Mouse (Mus musculus) G1E (cell line): ENCODE data around the gene Exoc3.

Experiments
- CTCF ChIP-seq: IDR thresholded peaks from 2 replicates; pipeline ENCODE4 v1.5.1; 2012; ENCODE audit warnings: low read depth, low read length, inconsistent platforms, mixed read lengths
- GATA1 ChIP-seq: IDR thresholded peaks from 2 replicates; pipeline ENCODE4 v1.6.1; 2012; ENCODE audit warnings: borderline replicate concordance, low read length, inconsistent platforms, mixed read lengths
- GATA2 ChIP-seq: IDR thresholded peaks from 2 replicates; pipeline ENCODE4 v1.6.1; 2012; ENCODE audit warnings: low read depth, low read length, inconsistent platforms, borderline replicate concordance
- POLR2AphosphoS5 ChIP-seq: IDR thresholded peaks from 2 replicates; pipeline ENCODE4 v1.6.1; 2012; ENCODE audit warnings: low read depth, low read length, inconsistent platforms; ENCODE audit not compliant: insufficient replicate concordance
- TAL1 ChIP-seq: conservative IDR thresholded peaks from 2 replicates; pipeline ENCODE4 v1.6.1; 2012; ENCODE audit warnings: low read depth, low read length, inconsistent platforms, mixed read lengths

GRCm38 (mm10) chr13:74122632-74123031 is 85.9 kb downstream of the Exoc3 start:
- TF ChIP-seq CTCF (no peak), TAL1 (no peak), GATA1 (no peak), GATA2 (no peak), POLR2AphosphoS5 (no peak)
